Mouse (Mus musculus) small intestine, adult 2 months (tissue): ENCODE results near the gene Syne3.

ENCODE experiments used
- CTCF ChIP-seq: fragments of 200-500 bp; IDR thresholded peaks from 2 replicates; pipeline ENCODE4 v1.5.1; 2012; ENCODE audit warnings: low read depth, mild to moderate bottlenecking, control low read depth, inconsistent platforms, low read length, moderate library complexity, mixed read lengths; ENCODE audit not compliant: insufficient replicate concordance, insufficient read length; ENCODE audit errors: extremely low read depth
- POLR2A ChIP-seq: fragments of 200-500 bp; IDR thresholded peaks from 2 replicates; pipeline ENCODE4 v1.6.1; 2012; ENCODE audit warnings: low read depth, mild to moderate bottlenecking, control low read depth, inconsistent platforms, low read length, moderate library complexity

GRCm38 (mm10) chr12:104925765-104926164 lies 83.8 kb downstream of the Syne3 start:
- TF ChIP-seq CTCF (no peak), POLR2A (no peak)
